Mouse (Mus musculus): ENCODE results near the gene Lhx6. TPM values are rescaled to one million over a fixed set of nuclear protein-coding genes. Genes with fewer than 3 reads are reported as not detected.

Lhx6 gene
- polyA plus RNA-seq, 2 experiments: 0.22 TPM

- DNase-seq (ENCODE audit: low read depth in 3 of 3, low spot score in 3 of 3) (no peak), ATAC-seq (ENCODE audit: insufficient read depth) (no peak)
- Histone ChIP-seq H3K4me2 (ENCODE audit: low read depth) (no peak overlapping the region), H3K36me3 (replicated peaks; ENCODE audit: control insufficient read depth, insufficient read depth, low read depth) (no peaks in the 10 kb centered on the region), H3K4me1 (replicated peaks; ENCODE audit: control insufficient read depth in 2 of 2, insufficient read depth in 2 of 2, low read length in 1 of 2) (no peaks in the 10 kb centered on the region), H3K4me3 (ENCODE audit: insufficient read depth in 1 of 2, low read depth in 2 of 2, low read length in 2 of 2) (no peak overlapping the region), H3K27me3 (ENCODE audit: control insufficient read depth, insufficient read depth, low read length) (peaks cover 100% of the 10 kb centered on the region), H3K27ac (no peak overlapping the region), H3K9me3 (ENCODE audit: control insufficient read depth, low read length) (no peaks in the 10 kb centered on the region), H3K9ac (replicated peaks) (no peak overlapping the region)
- TF ChIP-seq CTCF (IDR thresholded peaks at IDR 0.05; ENCODE audit: low read depth) (no peak), EP300 (IDR thresholded peaks at IDR 0.05; ENCODE audit: low read depth) (no peak)
- 7% methylated on average over 28 of the region's 28 CpGs for WGBS (ENCODE audit: insufficient replicate concordance)
Measured at GRCm38 (mm10) chr2:36101866-36102558, 3.2 kb downstream of the Lhx6 start.

- H3K27me3 ChIP-seq (ENCODE audit: control insufficient read depth, insufficient read depth, low read length): peaks cover 97% of the 10 kb centered on the region
- H3K4me1 ChIP-seq (replicated peaks; ENCODE audit: control insufficient read depth in 2 of 2, insufficient read depth in 2 of 2, low read length in 1 of 2): no peaks in the 10 kb centered on the region
- no peak for DNase-seq (ENCODE audit: low read depth in 3 of 3, low spot score in 3 of 3)
- no peak overlapping the region for H3K9ac ChIP-seq (replicated peaks)
- no peak overlapping the region for H3K4me3 ChIP-seq (ENCODE audit: insufficient read depth in 1 of 2, low read depth in 2 of 2, low read length in 2 of 2)
- no peaks in the 10 kb centered on the region for H3K9me3 ChIP-seq (ENCODE audit: control insufficient read depth, low read length)
- WGBS (ENCODE audit: insufficient replicate concordance): 16% methylated on average over 6 of the region's 6 CpGs
- H3K36me3 ChIP-seq (replicated peaks; ENCODE audit: control insufficient read depth, insufficient read depth, low read depth): no peaks in the 10 kb centered on the region
- H3K27ac ChIP-seq: no peak overlapping the region
- no peak for TF ChIP-seq CTCF (IDR thresholded peaks at IDR 0.05; ENCODE audit: low read depth)
- TF ChIP-seq EP300 (IDR thresholded peaks at IDR 0.05; ENCODE audit: low read depth): no peak
- H3K4me2 ChIP-seq (ENCODE audit: low read depth): no peak overlapping the region
- ATAC-seq (ENCODE audit: insufficient read depth): no peak
Measured at GRCm38 (mm10) chr2:36099739-36100138, 5.5 kb downstream of the Lhx6 start.

DNA sequence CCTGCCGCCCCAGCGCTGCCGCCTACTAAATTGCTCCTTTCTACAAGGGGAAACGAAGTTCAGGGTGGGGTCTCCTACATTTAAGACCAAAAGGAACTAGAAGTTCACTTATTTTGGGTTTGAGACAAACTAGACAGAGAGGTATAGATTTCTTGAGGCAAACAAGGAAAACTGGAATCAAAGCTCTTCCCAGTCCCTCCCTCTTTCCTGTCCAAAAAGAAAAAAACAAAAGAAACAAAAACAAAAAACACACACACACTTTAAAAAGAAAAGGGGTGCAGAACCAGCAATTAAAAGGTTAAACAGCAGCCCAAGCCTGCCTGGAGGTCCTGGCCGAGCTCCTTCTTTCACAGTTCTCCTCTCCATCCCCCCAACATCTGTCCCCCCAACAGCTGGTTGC lies 7.2 kb downstream of the Lhx6 start:
- H3K9me3 ChIP-seq (ENCODE audit: control insufficient read depth, low read length): no peaks in the 10 kb centered on the region
- TF ChIP-seq EP300 (IDR thresholded peaks at IDR 0.05; ENCODE audit: low read depth): no peak
- no peak for TF ChIP-seq CTCF (IDR thresholded peaks at IDR 0.05; ENCODE audit: low read depth)
- ATAC-seq (ENCODE audit: insufficient read depth) (no peak), DNase-seq (ENCODE audit: low read depth in 3 of 3, low spot score in 3 of 3) (no peak)
- no peak overlapping the region for H3K9ac ChIP-seq (replicated peaks)
- H3K27ac ChIP-seq: no peak overlapping the region
- H3K4me3 ChIP-seq (ENCODE audit: insufficient read depth in 1 of 2, low read depth in 2 of 2, low read length in 2 of 2): no peak overlapping the region
- 14% methylated on average over 5 of the region's 5 CpGs for WGBS (ENCODE audit: insufficient replicate concordance)
- no peaks in the 10 kb centered on the region for H3K36me3 ChIP-seq (replicated peaks; ENCODE audit: control insufficient read depth, insufficient read depth, low read depth)
- peaks cover 97% of the 10 kb centered on the region for H3K27me3 ChIP-seq (ENCODE audit: control insufficient read depth, insufficient read depth, low read length)
- no peak overlapping the region for H3K4me2 ChIP-seq (ENCODE audit: low read depth)
- H3K4me1 ChIP-seq (replicated peaks; ENCODE audit: control insufficient read depth in 2 of 2, insufficient read depth in 2 of 2, low read length in 1 of 2): no peaks in the 10 kb centered on the region

DNA sequence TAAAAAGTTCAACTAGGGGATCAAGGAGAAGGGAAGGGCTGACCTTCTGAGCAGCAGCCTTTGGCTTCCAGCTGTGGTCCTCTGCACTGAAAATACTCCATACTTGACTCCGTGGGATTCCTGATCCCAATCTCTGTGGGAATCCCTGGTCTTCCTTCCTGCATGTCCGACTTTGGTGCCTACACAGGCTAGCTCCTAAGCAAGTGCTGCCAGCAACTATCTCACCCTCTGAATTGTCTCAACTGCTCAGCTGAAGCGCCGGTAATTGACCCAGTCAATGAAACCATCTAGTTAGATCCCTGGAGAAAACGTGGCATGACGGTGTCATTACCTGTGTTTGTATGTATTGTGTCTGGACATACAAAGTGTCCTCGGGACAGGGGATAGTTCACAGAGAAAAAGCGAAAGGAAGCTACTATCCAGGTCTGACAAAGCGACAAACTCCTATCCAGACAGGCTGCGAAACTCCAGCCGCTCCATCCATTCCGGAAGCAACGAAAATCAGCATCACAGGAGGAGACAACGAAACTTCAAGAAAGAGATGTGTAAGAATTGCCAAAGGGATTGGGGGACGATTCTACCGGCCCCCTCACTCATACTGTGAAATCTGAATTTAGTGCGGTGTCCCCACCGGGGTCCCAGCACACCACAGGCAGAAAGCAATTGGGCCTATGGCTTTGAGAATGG lies 7.9 kb downstream of the Lhx6 start:
- Histone ChIP-seq H3K9me3 (ENCODE audit: control insufficient read depth, low read length) (no peaks in the 10 kb centered on the region), H3K27ac (no peak overlapping the region), H3K4me1 (replicated peaks; ENCODE audit: control insufficient read depth in 2 of 2, insufficient read depth in 2 of 2, low read length in 1 of 2) (no peaks in the 10 kb centered on the region), H3K4me3 (ENCODE audit: insufficient read depth in 1 of 2, low read depth in 2 of 2, low read length in 2 of 2) (no peak overlapping the region), H3K9ac (replicated peaks) (no peak overlapping the region), H3K36me3 (replicated peaks; ENCODE audit: control insufficient read depth, insufficient read depth, low read depth) (no peaks in the 10 kb centered on the region), H3K27me3 (ENCODE audit: control insufficient read depth, insufficient read depth, low read length) (peaks cover 97% of the 10 kb centered on the region), H3K4me2 (ENCODE audit: low read depth) (no peak overlapping the region)
- TF ChIP-seq EP300 (IDR thresholded peaks at IDR 0.05; ENCODE audit: low read depth) (no peak), CTCF (IDR thresholded peaks at IDR 0.05; ENCODE audit: low read depth) (no peak)
- ATAC-seq (ENCODE audit: insufficient read depth) (no peak), DNase-seq (ENCODE audit: low read depth in 3 of 3, low spot score in 3 of 3) (no peak)
- 6% methylated on average over 18 of the region's 18 CpGs for WGBS (ENCODE audit: insufficient replicate concordance)

DNA sequence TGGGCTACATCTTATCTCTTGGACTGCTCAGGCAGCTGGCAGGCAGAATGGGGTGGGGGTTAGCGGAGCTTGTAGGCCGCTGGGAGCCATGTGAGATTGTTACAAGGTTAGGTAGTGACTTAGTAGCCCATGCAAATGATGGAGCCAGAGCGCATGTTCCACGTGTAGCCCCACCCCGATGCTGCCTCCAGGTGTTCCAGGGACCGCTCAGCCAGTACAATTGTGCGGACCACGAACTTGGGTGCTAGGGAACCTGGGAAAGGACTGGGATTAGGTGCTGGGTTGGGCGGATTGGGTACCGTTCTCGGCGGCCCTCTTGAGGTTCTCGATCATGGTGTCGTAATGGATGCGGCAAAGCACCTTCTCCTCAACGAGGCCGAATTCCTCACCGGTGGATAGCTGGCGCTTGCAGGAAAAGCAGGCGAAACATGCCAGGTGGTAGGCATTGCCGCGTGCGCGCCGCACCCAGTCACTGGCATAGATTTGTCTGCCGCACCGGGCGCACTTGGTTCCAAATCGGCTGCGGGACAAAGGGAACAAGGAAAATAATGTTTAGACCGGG lies 11.2 kb downstream of the Lhx6 start:
- no peak for TF ChIP-seq CTCF (IDR thresholded peaks at IDR 0.05; ENCODE audit: low read depth)
- TF ChIP-seq EP300 (IDR thresholded peaks at IDR 0.05; ENCODE audit: low read depth): no peak
- no peak for ATAC-seq (ENCODE audit: insufficient read depth)
- no peak overlapping the region for H3K4me2 ChIP-seq (ENCODE audit: low read depth)

More for the DNA sequence above, 11.2 kb downstream of the Lhx6 start:
- no peak for DNase-seq (ENCODE audit: low read depth in 3 of 3, low spot score in 3 of 3)
- Histone ChIP-seq H3K4me3 (ENCODE audit: insufficient read depth in 1 of 2, low read depth in 2 of 2, low read length in 2 of 2) (no peak overlapping the region), H3K36me3 (replicated peaks; ENCODE audit: control insufficient read depth, insufficient read depth, low read depth) (no peaks in the 10 kb centered on the region), H3K27me3 (ENCODE audit: control insufficient read depth, insufficient read depth, low read length) (peaks cover 97% of the 10 kb centered on the region), H3K9me3 (ENCODE audit: control insufficient read depth, low read length) (no peaks in the 10 kb centered on the region), H3K4me1 (replicated peaks; ENCODE audit: control insufficient read depth in 2 of 2, insufficient read depth in 2 of 2, low read length in 1 of 2) (no peaks in the 10 kb centered on the region), H3K9ac (replicated peaks) (no peak overlapping the region), H3K27ac (no peak overlapping the region)
- 7% methylated on average over 31 of the region's 31 CpGs for WGBS (ENCODE audit: insufficient replicate concordance)

Measured in liver, embryonic 14.5 days (tissue).